11 mouse cellular contexts compared by ENCODE assay signal in the genomic region with DNA sequence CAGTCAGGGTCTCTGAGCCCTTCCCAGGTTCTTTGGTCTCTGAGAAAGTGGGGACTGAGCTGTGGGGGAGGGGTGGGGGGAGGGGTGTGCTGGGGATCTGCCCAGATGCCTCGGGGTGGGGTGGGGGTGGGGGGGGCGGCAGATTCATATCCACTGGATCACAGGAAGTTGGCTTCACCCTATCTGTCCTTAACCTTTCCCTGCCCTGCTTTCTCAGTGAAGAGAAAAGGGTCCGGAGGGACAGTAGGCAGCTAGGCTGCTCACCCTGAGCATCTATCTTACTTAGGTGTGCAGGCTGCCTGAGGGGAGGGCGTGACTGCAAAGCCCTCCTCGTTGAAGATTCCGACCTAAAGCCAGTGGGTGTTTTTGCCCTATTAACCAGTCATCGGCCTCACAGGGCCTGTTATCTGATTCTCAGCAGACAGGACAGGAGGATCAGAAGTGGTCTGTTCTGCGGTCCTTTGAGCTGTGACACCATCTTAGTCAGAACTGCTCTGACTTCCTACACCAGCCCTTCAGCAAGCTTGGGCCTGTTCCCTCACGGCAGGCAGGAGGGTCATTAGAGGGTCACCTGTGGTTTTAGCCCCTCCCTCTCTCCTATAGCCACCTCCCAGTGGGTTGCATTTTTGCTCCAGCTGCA. TPM values are rescaled to one million over a fixed set of nuclear protein-coding genes. Genes with fewer than 3 reads are reported as not detected.
DNase-seq lines count a peak whose midpoint lies in the region; ATAC-seq and TF ChIP-seq lines count a peak whose summit lies in the region.
"Had no signal": no experiment of that assay in that cellular context is flagged by ENCODE, and none has a peak within 500 bp of the region (broad histone marks: within the 10 kb centered on the region; RNA-seq: fewer than 3 reads in every experiment).

No protein-coding gene starts in this region.

- no peak for TF ChIP-seq POLR2A in heart, adult 2 months (IDR thresholded peaks at IDR 0.05; ENCODE audit: insufficient read depth, low read depth, low read length)

- intact Hi-C loops in heart, adult 2 months (cut with DNase I): no loop called here
- intact Hi-C loops in heart, postnatal 10 days (cut with DNase I): no loop called here

- ATAC-seq in neural tube, embryonic 11.5 days (ENCODE audit: insufficient read depth, low FRiP score, low TSS enrichment): no peak
- peak; percentile 36 for ATAC-seq in intestine, embryonic 15.5 days

- peak overlapping the region; percentile 89 for H3K27ac ChIP-seq in heart, adult 2 months
- peak overlapping the region; percentile 79 for H3K27ac ChIP-seq in neural tube, embryonic 11.5 days (ENCODE audit: low read depth, low read length)
- H3K27ac ChIP-seq in intestine, embryonic 15.5 days: peak overlapping the region; percentile 88

- H3K9me3 ChIP-seq in neural tube, embryonic 11.5 days (ENCODE audit: control insufficient read depth, low read length): no peaks in the 10 kb centered on the region
- H3K9me3 ChIP-seq in intestine, embryonic 15.5 days: no peaks in the 10 kb centered on the region
- H3K9me3 ChIP-seq: G1E had no signal

- WGBS in heart, adult 2 months: 25% methylated on average over 8 of the region's 9 CpGs
- 11% methylated on average over 9 of the region's 9 CpGs for WGBS in neural tube, embryonic 11.5 days
- WGBS in intestine, embryonic 15.5 days: 14% methylated on average over 9 of the region's 9 CpGs

- H3K79me2 ChIP-seq in heart, adult 2 months (replicated peaks; ENCODE audit: control insufficient read depth, insufficient read depth, low read length): no peaks in the 10 kb centered on the region

- TF ChIP-seq EP300 in heart, adult 2 months (IDR thresholded peaks at IDR 0.05; ENCODE audit: insufficient read depth, low read depth, low read length): no peak

- H3K36me3 ChIP-seq in heart, adult 2 months (ENCODE audit: control insufficient read depth, insufficient read depth, low read length): peaks cover 2% of the 10 kb centered on the region; the same call in 1 of the 2 replicates
- H3K36me3 ChIP-seq in neural tube, embryonic 11.5 days (ENCODE audit: control insufficient read depth, insufficient read depth, low read length): no peaks in the 10 kb centered on the region
- no peaks in the 10 kb centered on the region; the same call in 1 of the 2 replicates for H3K36me3 ChIP-seq in intestine, embryonic 15.5 days

- no peak overlapping the region for H3K4me3 ChIP-seq in heart, adult 2 months
- H3K4me3 ChIP-seq in neural tube, embryonic 11.5 days (ENCODE audit: low read depth, low read length): no peak overlapping the region
- H3K4me3 ChIP-seq in intestine, embryonic 15.5 days (replicated peaks): no peak overlapping the region

- no peak for TF ChIP-seq CTCF in heart, adult 2 months (IDR thresholded peaks at IDR 0.05)

- peaks cover 10% of the 10 kb centered on the region for H3K4me1 ChIP-seq in heart, adult 2 months (ENCODE audit: control insufficient read depth, insufficient read depth, low read length)
- peaks cover 30% of the 10 kb centered on the region for H3K4me1 ChIP-seq in neural tube, embryonic 11.5 days (ENCODE audit: control insufficient read depth, insufficient read depth, low read length)
- H3K4me1 ChIP-seq in intestine, embryonic 15.5 days (replicated peaks): peaks cover 29% of the 10 kb centered on the region

- H3K27me3 ChIP-seq in heart, adult 2 months (ENCODE audit: control insufficient read depth, insufficient read depth, low read length): no peaks in the 10 kb centered on the region
- peaks cover 5% of the 10 kb centered on the region; the same call in 1 of the 2 replicates for H3K27me3 ChIP-seq in neural tube, embryonic 11.5 days (ENCODE audit: control insufficient read depth, insufficient read depth, low read length)
- H3K27me3 ChIP-seq in intestine, embryonic 15.5 days (replicated peaks): peaks cover 5% of the 10 kb centered on the region

- H3K9ac ChIP-seq in heart, adult 2 months (ENCODE audit: low read depth, low read length): peak overlapping the region; percentile 20; the same call in 1 of the 2 replicates
- H3K9ac ChIP-seq in neural tube, embryonic 11.5 days (ENCODE audit: low read length): no peak overlapping the region
- H3K9ac ChIP-seq in intestine, embryonic 15.5 days: no peak overlapping the region

- no peak for DNase-seq in heart, adult 2 months
- no peak for DNase-seq in heart, postnatal 10 days
- DNase-seq in neural tube, embryonic 11.5 days (ENCODE audit: low spot score): no peak
- no peak for DNase-seq in neural tube, embryonic 10.5 days (ENCODE audit: extremely low spot score, low spot score)
- DNase-seq in yolk sac, embryonic 10.5 days (ENCODE audit: low spot score): peak; percentile 43
- DNase-seq in right cerebral cortex, postnatal 25 days: no peak
- DNase-seq in cerebellum, adult 11-12 months: no peak
- DNase-seq: cerebellum, adult 8-10 months; thymus, postnatal 14 days had no signal

- no peak overlapping the region for H3K4me2 ChIP-seq in neural tube, embryonic 11.5 days (ENCODE audit: low read depth)
- H3K4me2 ChIP-seq in intestine, embryonic 15.5 days (replicated peaks): 0 out of 2 replicates have a peak overlapping the region, but pooled peaks have one; percentile 22

RNA-seq across cellular contexts. Expression of gene Mrps23, which starts 30.7 kb away (rescaled TPM):
- total RNA-seq in heart, adult 2 months (2021): 100 to 1,000 TPM; 303 to 314 TPM
- polyA plus RNA-seq in heart, adult 2 months (2012; rRNA removed): 121 and 142 TPM in 2 replicates
- 100 to 1,000 TPM; 250 to 256 TPM for total RNA-seq in heart, postnatal 10 days (2021)
- 76.3 and 85.5 TPM in 2 replicates for polyA plus RNA-seq in neural tube, embryonic 11.5 days (2014; fragmentation: Nextera tagmentation; extraction: Ambion mirVana)
- 59.6 and 62.3 TPM in 2 replicates for polyA plus RNA-seq in intestine, embryonic 15.5 days (2015; fragmentation: Nextera tagmentation; extraction: Ambion mirVana)
